Mouse (Mus musculus): ENCODE results near the gene Mettl5. TPM values are rescaled to one million over a fixed set of nuclear protein-coding genes. Genes with fewer than 3 reads are reported as not detected.

Gene Mettl5
- polyA plus RNA-seq, 1 experiment: 4.0 TPM

DNA sequence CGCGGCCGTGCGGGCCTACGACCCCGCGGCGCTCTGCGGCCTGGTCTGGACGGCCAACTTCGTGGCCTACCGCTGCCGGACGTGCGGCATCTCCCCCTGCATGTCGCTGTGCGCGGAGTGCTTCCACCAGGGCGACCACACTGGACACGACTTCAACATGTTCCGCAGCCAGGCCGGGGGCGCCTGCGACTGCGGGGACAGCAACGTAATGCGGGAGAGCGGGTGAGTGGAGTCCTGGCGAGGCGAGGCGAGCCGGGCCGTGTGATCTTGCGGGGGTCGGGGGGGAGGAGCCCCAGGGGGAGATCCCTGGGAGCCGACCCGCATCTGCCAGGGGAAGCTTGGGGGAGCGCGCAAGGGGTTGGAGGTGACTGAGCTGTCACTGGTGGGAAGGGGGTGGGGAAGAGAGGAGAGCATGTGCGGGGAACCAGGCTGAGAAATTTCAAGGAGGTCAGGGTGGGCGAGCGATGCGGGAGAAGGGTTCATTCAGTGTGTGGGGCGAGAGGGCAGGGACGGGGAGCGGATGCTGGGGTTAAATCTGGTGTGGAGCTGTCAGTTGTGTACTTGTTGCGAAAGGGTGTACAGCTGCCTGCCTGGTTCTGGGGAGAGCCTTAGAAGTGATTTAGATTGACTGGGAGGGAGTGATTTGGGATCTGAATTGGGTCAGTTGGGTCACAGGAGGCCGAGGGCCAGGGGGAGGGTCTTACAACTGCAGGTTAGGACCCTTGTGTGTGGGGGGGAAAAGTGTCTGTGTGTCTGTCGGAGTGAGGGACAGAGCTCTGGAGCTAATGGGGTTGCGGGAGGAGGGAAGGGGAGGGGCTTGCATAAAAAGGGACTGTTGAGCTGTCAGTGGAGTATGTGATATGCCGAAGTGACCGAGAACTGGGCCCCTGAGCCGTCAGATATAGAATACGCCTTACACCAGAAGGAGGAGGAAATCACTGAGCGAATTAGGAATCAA is 12.5 kb upstream of the Mettl5 start:
- H3K27ac ChIP-seq (ENCODE audit: control insufficient read depth, insufficient read depth, low read length): no peak overlapping the region
- no peaks in the 10 kb centered on the region for H3K36me3 ChIP-seq (ENCODE audit: control insufficient read depth, insufficient read depth, low read length)
- peak; percentile 43 for DNase-seq
- H3K27me3 ChIP-seq (ENCODE audit: control insufficient read depth, insufficient read depth, low read length): no peaks in the 10 kb centered on the region
- no peak for TF ChIP-seq POLR2A (IDR thresholded peaks at IDR 0.05; ENCODE audit: control insufficient read depth, extremely low read depth, insufficient read depth, low read length, poor library complexity)
- TF ChIP-seq CTCF (IDR thresholded peaks at IDR 0.05; ENCODE audit: borderline replicate concordance, control insufficient read depth, extremely low read depth, insufficient read depth, low read length, poor library complexity): 0 out of 2 replicates have a peak, but pooled peaks have one; percentile 28
- 1% methylated on average over 55 of the region's 55 CpGs for WGBS
- H3K4me1 ChIP-seq (replicated peaks; ENCODE audit: control insufficient read depth, insufficient read depth, low read length): peaks cover 7% of the 10 kb centered on the region
- H3K4me3 ChIP-seq (ENCODE audit: control insufficient read depth, insufficient read depth, low read length): peak overlapping the region; percentile 66

DNA sequence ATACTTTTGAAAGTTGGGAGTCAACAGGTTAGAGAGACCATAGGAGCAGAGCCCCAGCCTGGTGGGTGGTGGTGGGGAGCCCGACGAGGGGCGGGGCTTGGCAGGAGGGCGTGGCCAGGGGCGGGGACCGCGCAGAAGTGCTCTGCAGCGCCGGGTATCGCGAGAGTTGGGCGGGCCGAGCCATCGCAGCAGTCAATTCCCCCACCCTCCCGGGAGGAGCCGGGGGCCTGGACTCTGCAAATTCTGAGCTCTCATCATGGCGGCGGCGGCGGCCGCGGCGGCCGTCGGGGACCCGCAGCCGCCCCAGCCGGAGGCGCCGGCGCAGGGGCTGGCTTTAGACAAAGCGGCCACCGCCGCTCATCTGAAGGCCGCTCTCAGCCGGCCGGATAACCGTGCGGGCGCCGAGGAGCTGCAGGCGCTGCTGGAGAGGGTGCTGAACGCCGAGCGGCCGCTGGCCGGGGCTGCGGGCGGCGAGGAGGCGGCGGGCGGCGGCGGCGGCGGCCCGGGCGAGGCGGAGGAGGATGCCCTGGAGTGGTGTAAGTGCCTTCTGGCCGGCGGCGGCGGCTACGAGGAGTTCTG is 11.7 kb upstream of the Mettl5 start, which contains the start of gene Ubr3:
Gene Ubr3 (plus strand): TSS at position 208 of the 579 bp plus-strand sequence.
- Histone ChIP-seq H3K4me1 (replicated peaks; ENCODE audit: control insufficient read depth, insufficient read depth, low read length) (peaks cover 7% of the 10 kb centered on the region), H3K27ac (ENCODE audit: control insufficient read depth, insufficient read depth, low read length) (no peak within 1 kb of the TSS), H3K4me3 (ENCODE audit: control insufficient read depth, insufficient read depth, low read length) (peak within 1 kb of the TSS; percentile 66), H3K27me3 (ENCODE audit: control insufficient read depth, insufficient read depth, low read length) (no peaks in the 10 kb centered on the region), H3K36me3 (ENCODE audit: control insufficient read depth, insufficient read depth, low read length) (no peaks in the 10 kb centered on the region)
- peak; percentile 62; the same call in 1 of the 2 replicates for TF ChIP-seq CTCF (IDR thresholded peaks at IDR 0.05; ENCODE audit: borderline replicate concordance, control insufficient read depth, extremely low read depth, insufficient read depth, low read length, poor library complexity)
- peak; percentile 86 for TF ChIP-seq POLR2A (IDR thresholded peaks at IDR 0.05; ENCODE audit: control insufficient read depth, extremely low read depth, insufficient read depth, low read length, poor library complexity)
- peak; percentile 99 for DNase-seq
- 2% methylated on average over 65 of the region's 65 CpGs for WGBS

DNA sequence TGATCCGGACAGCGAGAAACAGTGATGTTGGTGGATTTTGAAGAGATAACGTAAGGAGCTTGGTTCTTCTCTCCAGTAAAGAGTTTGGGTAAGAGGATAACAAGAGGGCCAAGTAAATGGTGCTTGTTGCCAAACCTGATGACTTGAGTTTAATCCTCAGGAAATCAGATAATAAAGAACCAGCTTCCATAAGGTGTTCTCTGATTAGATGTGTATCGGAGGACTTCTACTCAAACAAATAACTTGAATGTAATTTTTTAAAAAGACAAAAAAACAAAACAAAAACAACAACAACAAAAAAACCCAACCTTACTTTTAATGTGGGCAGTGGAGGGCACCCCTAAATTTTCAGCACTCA is 10.8 kb upstream of the Mettl5 start:
- no peak for TF ChIP-seq CTCF (IDR thresholded peaks at IDR 0.05; ENCODE audit: borderline replicate concordance, control insufficient read depth, extremely low read depth, insufficient read depth, low read length, poor library complexity)
- no peak for TF ChIP-seq POLR2A (IDR thresholded peaks at IDR 0.05; ENCODE audit: control insufficient read depth, extremely low read depth, insufficient read depth, low read length, poor library complexity)
- Histone ChIP-seq H3K36me3 (ENCODE audit: control insufficient read depth, insufficient read depth, low read length) (no peaks in the 10 kb centered on the region), H3K4me1 (replicated peaks; ENCODE audit: control insufficient read depth, insufficient read depth, low read length) (peaks cover 7% of the 10 kb centered on the region), H3K4me3 (ENCODE audit: control insufficient read depth, insufficient read depth, low read length) (no peak overlapping the region), H3K27ac (ENCODE audit: control insufficient read depth, insufficient read depth, low read length) (no peak overlapping the region), H3K27me3 (ENCODE audit: control insufficient read depth, insufficient read depth, low read length) (no peaks in the 10 kb centered on the region)
- DNase-seq: no peak
- 97% methylated on average over 4 of the region's 4 CpGs for WGBS

DNA sequence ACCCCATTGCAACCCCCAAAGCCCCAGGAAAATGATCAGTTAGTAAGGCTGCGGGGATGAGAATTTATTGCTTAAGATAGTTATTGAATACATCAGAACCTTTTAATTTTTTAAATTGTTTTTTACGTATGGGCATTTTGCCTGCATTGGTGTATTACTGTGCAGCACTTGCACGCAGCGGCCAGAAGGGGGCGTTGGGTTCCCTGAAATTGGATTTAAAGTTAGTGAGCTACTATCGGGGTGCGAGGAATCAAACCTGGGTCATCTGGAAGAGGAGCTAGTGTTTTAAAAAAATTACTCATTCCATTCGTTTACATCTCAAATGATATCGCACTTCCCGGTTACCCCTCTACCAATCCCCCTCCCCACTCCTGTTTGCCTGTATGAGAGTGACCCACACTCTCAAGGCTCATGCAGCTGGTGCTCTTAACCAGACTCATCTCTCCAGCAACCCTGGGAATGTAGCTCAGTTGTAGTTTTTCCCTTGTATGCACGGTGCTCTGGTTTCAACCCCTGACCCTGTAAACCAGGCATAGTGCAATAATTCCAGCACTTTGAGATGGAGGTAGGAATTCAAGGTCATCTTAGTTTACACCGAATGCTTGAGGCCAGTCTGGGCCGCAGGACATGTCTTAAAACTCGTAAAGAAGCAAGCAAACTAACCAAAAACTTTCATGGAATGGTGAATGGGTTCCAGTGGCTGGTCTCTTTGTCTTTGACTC is 10.2 kb upstream of the Mettl5 start:
- no peak overlapping the region for H3K4me3 ChIP-seq (ENCODE audit: control insufficient read depth, insufficient read depth, low read length)
- no peak for TF ChIP-seq CTCF (IDR thresholded peaks at IDR 0.05; ENCODE audit: borderline replicate concordance, control insufficient read depth, extremely low read depth, insufficient read depth, low read length, poor library complexity)
- TF ChIP-seq POLR2A (IDR thresholded peaks at IDR 0.05; ENCODE audit: control insufficient read depth, extremely low read depth, insufficient read depth, low read length, poor library complexity): no peak
- 80% methylated on average over 14 of the region's 14 CpGs for WGBS
- peaks cover 7% of the 10 kb centered on the region for H3K4me1 ChIP-seq (replicated peaks; ENCODE audit: control insufficient read depth, insufficient read depth, low read length)
- DNase-seq: no peak
- no peaks in the 10 kb centered on the region for H3K36me3 ChIP-seq (ENCODE audit: control insufficient read depth, insufficient read depth, low read length)
- no peak overlapping the region for H3K27ac ChIP-seq (ENCODE audit: control insufficient read depth, insufficient read depth, low read length)
- H3K27me3 ChIP-seq (ENCODE audit: control insufficient read depth, insufficient read depth, low read length): no peaks in the 10 kb centered on the region

DNA sequence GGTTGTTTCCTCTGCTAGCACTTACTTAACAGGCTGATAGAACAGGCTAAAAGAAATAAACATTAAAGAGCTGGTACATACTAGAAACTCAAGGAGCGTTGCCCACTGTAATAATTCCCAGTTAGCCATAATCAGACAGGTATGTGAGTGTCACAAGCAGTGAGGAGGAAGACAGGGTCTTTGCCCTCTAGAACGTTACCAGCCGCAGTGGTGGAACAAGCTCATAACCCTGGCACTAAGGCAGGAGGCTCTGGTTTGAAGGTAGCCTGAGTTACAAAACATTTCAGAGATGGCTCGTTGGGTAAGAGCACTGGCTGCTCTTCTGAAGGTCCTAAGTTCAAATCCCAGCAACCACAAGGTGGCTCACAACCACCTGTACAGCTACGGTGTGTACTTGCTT is 8.5 kb upstream of the Mettl5 start:
- WGBS: 93% methylated on average over 5 of the region's 5 CpGs
- no peak overlapping the region for H3K4me3 ChIP-seq (ENCODE audit: control insufficient read depth, insufficient read depth, low read length)
- no peaks in the 10 kb centered on the region for H3K36me3 ChIP-seq (ENCODE audit: control insufficient read depth, insufficient read depth, low read length)
- TF ChIP-seq POLR2A (IDR thresholded peaks at IDR 0.05; ENCODE audit: control insufficient read depth, extremely low read depth, insufficient read depth, low read length, poor library complexity) (no peak), CTCF (IDR thresholded peaks at IDR 0.05; ENCODE audit: borderline replicate concordance, control insufficient read depth, extremely low read depth, insufficient read depth, low read length, poor library complexity) (no peak)
- H3K27me3 ChIP-seq (ENCODE audit: control insufficient read depth, insufficient read depth, low read length): no peaks in the 10 kb centered on the region
- H3K4me1 ChIP-seq (replicated peaks; ENCODE audit: control insufficient read depth, insufficient read depth, low read length): peaks cover 7% of the 10 kb centered on the region
- no peak overlapping the region for H3K27ac ChIP-seq (ENCODE audit: control insufficient read depth, insufficient read depth, low read length)
- no peak for DNase-seq

DNA sequence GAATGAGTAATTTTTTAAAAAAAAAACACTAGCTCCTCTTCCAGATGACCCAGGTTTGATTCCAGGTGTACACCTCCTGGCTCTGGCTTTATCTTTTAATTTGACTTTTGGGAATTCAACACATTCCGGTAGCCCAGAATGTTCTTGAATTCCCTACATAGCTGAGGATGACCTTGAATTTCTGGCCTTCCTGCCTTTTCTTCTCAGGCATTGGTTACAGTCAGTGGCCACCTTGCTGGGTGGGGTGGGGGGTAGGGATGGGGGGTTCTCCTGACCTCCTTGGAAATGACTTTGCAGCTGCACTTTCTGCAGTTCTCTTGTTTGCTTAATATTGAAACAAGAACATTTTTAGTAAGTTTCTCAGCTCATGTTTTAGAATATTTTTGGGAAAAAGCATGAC is 7.7 kb upstream of the Mettl5 start:
- Histone ChIP-seq H3K36me3 (ENCODE audit: control insufficient read depth, insufficient read depth, low read length) (no peaks in the 10 kb centered on the region), H3K27me3 (ENCODE audit: control insufficient read depth, insufficient read depth, low read length) (no peaks in the 10 kb centered on the region), H3K4me3 (ENCODE audit: control insufficient read depth, insufficient read depth, low read length) (no peak overlapping the region), H3K27ac (ENCODE audit: control insufficient read depth, insufficient read depth, low read length) (no peak overlapping the region), H3K4me1 (replicated peaks; ENCODE audit: control insufficient read depth, insufficient read depth, low read length) (peaks cover 3% of the 10 kb centered on the region)
- no peak for DNase-seq
- no peak for TF ChIP-seq POLR2A (IDR thresholded peaks at IDR 0.05; ENCODE audit: control insufficient read depth, extremely low read depth, insufficient read depth, low read length, poor library complexity)
- no peak for TF ChIP-seq CTCF (IDR thresholded peaks at IDR 0.05; ENCODE audit: borderline replicate concordance, control insufficient read depth, extremely low read depth, insufficient read depth, low read length, poor library complexity)
- WGBS: 100% methylated on average over 1 of the region's 1 CpGs
